Mouse (Mus musculus) bone marrow macrophage, adult 2 months (primary cell): ENCODE data around the gene 9230102O04Rik.

ENCODE experiments used
- CTCF ChIP-seq: IDR thresholded peaks from 2 replicates; pipeline ENCODE4 v1.5.1; 2012; ENCODE audit warnings: low read depth, mild to moderate bottlenecking, low read length, moderate library complexity
- POLR2A ChIP-seq: IDR thresholded peaks from 2 replicates; pipeline ENCODE4 v1.6.1; 2012; ENCODE audit warnings: mild to moderate bottlenecking, low read depth, low read length, borderline replicate concordance

GRCm38 (mm10) chr2:9833712-9834111 lies 55.6 kb downstream of the 9230102O04Rik start:
- TF ChIP-seq CTCF, result no peak
- no peak for TF ChIP-seq POLR2A
